Mouse (Mus musculus): Measurements from ENCODE around the gene Myo1b. TPM values are rescaled to one million over a fixed set of nuclear protein-coding genes. Genes with fewer than 3 reads are reported as not detected.

The Myo1b gene
- total RNA-seq, 2 experiments from 2014 or later = 8.3 to 13.2 TPM

DNA sequence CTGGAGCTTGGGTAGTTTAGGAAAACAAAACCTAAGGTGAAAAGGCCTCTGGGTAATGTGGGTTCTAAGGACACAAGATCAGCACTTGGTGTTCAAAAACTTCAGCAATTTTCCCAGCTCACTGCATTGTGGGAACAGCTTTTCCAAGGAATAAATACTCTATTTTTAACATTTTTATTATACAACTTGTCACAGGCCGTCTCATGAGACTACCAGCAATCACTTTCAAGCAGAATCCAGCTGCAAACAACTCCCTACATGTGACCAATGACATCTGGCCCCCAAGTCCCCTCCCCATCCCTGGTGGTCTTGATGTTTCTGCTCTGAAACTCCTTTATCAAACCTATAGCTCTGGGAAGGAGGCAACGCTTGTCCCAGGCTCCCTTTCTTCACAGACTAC lies 179.0 kb downstream of the Myo1b start:
- DNase-seq (ENCODE audit: low spot score) = no peak

DNA sequence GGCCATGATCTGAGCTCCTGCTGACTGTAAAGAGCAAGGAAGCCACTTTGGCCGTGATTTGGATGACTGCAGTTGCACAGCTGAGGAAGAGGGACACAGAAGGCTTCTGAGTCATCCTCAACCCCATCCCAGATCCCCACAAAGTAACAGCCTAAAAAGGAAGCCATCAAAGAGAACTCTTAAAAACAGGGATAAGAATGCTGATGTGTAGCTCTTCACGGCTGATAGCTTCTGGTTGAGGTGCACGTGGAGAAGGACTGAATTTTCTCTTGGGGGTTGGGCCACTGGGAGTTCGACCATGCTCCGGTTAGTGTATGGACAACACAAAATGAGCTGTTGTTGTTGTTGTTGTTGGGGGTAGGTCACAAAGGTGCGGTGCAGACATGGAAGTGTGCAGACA lies 181.2 kb downstream of the Myo1b start:
- DNase-seq (ENCODE audit: low spot score) = no peak

DNA sequence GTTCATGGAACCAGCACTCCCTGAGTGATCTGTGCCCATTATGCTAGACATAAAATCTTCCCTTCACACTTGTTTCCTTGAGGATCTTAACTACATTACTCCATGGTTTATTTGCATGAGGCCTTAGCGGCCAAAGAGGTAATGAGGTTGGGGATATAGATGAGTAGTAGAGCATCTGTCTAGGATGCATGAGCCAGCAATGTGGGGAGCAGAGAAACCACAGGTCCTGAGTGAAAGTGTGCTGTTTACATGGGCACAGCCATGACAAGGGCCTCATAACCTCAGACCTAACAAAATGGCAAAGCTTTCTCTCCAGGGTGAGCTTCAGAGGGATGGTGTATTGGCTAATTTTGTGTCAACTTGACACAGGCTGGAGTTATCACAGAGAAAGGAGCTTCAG lies 186.5 kb downstream of the Myo1b start:
- DNase-seq (ENCODE audit: low spot score) = no peak

DNA sequence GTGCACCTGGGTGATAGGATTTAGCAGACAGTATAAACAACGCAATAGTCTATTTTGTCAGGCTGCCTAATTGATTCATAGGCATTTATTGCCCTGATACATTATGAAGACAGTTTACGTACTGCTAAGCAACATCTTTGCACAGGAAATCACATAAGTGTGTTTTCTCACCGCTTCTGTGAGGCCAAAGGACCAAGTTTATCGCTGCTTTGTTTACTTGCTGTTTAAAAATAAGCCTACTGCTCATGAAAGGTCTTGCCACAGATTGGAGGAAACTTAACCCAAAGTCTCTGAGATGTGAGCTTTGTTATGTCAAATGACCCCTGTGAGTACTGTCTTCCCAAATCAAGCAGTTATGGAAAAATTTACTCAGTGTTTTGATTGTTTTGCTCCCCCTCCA lies 187.1 kb downstream of the Myo1b start:
- DNase-seq (ENCODE audit: low spot score) = no peak

DNA sequence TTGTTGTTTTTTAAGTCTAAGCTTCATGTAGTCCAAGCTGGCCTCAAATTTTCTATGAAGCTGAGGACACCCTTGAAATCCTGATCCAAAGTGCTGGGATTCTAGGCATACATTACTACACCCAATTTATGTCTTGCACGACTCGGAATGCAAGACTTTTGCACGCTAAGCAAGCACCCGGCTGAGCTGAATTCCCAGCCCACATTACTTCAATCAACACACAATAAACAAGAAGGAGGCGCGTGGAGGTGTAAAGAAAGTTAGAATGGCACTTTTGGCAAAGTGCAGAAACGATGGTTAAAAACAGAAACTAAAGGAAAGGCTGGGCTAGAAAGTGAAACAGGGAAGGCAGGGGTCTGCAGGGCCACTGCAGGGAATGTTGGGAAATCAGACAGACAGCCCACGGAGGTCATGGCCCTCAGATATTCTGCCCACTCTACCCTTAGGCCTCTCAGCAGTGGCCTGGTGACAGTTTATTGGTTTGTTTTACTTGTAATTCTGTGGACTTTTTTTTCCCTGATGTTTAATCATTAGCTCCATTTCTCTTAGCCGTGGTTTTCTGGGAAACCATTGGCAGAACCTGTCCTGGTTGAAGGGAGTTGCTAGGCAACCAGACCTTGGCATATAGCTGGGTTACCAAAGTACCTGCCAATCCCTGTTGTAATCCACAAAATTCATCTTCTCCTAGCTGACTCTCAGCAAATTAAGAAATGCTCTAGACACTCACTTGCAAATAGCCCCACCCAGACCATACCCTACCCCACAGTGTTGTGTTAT lies 195.8 kb downstream of the Myo1b start:
- no peak for DNase-seq (ENCODE audit: low spot score)

DNA sequence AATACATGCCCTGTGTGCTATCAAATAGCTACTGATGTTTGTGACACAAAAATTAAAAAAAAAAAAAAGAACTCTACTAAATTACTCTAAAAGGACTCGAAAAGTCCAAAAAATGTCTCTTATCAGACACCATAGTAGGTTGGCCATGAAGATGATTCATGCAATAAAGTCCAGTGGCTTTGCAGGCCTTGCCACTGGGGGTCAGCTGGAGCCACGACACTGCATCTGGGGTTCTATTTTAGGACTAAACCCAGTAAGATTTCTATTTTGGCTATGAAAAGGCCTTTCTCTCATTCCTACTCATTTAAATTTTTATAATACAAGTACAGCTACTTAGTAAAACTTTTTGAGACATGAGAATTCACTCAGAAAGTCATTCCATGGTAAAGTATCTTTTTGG lies 205.0 kb downstream of the Myo1b start:
- DNase-seq (ENCODE audit: low spot score) = no peak

DNA sequence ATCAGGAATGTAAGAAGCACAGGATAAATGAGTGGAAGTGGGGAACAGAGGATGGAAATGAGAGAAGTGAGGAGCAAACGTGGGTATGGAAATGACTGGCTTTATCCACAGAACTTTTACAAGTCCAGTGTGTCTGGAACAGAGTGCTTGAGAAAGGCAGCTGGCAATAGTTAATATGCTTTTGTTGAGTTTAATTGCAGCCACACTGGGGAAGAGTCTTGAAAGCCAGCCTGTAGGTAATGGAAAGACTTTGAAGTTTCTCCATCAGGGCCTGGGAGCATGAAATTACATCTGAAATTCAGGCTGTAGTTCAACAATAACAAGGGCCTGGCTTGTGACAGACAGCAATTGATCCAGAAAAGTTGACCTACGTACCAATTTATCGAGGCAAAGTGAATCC lies 209.8 kb downstream of the Myo1b start:
- DNase-seq (ENCODE audit: low spot score) = no peak

DNA sequence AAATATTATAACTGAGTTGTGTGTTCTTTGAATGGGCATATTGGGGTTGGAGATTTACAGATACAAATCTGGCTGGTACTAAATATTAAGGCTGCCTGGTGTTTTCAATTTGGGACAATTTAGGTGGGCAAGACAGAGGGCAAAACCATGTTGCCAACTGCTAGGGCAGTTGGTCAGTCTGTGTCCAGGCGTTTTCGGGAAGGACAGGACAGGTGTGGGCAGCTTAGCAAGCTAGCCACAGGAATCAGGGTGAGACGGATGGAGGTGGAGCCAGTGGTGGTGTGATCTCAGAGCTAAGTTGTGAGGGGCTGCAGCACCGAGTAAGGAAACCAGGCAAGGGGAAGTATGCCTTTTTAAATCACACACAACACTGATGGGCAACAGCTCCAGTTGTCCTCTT lies 211.3 kb downstream of the Myo1b start:
- no peak for DNase-seq (ENCODE audit: low spot score)

Other genes with a start within 250 kb of the Myo1b start
- gene Stat4, start 71.1 kb upstream of the Myo1b start, total RNA-seq (2021) = under 1 TPM; 0.17 to 0.18 TPM
- gene Stat1, start 203.4 kb upstream of the Myo1b start, total RNA-seq (2021) = 10 to 100 TPM; 11.7 to 11.8 TPM